Mouse (Mus musculus) gonadal fat pad, adult 2 months (tissue): ENCODE results near the gene Olfr1239. TPM values are rescaled to one million over a fixed set of nuclear protein-coding genes. Genes with fewer than 3 reads are reported as not detected.

Experiments
- DNase-seq: peaks from one replicate; pipeline ENCODE4 v3.0.0-alpha.2; 2012; ENCODE audit warnings: low read depth
- polyA plus RNA-seq: library from polyadenylated mRNA; depleted of rRNA; stranded (reverse); fragments of >200 nt; gene quantifications from 2 replicates; pipeline ENCODE4 v1.2.3, GENCODE M21; 2012; rRNA removed

Olfr1239 gene
- polyA plus RNA-seq = not detected in 2 replicates

- DNase-seq = no peak
Observed at GRCm38 (mm10) chr2:89420307-89420706, at the start of gene Olfr1239. TSS of gene Olfr1239 (minus strand) at chr2:89420407.

- no peak for DNase-seq
Observed at GRCm38 (mm10) chr2:89442900-89443299, 22.7 kb upstream of the Olfr1239 start, which contains the start of gene Olfr1240. TSS of gene Olfr1240 (minus strand) at chr2:89443000.

GRCm38 (mm10) chr2:89414557-89414956, 5.7 kb downstream of the Olfr1239 start:
- DNase-seq = no peak

GRCm38 (mm10) chr2:89409576-89409975, 10.6 kb downstream of the Olfr1239 start, which contains the start of gene Olfr1238:
TSS of gene Olfr1238 (minus strand) at chr2:89409676.
- no peak for DNase-seq

- no peak for DNase-seq
Observed at GRCm38 (mm10) chr2:89400882-89401281, 19.3 kb downstream of the Olfr1239 start.

Other genes with a start within 250 kb of the Olfr1239 start
- not detected in 2 replicates for gene Olfr1225, start 245.7 kb downstream of the Olfr1239 start, polyA plus RNA-seq
- not detected in 2 replicates for gene Olfr1226, start 220.4 kb downstream of the Olfr1239 start, polyA plus RNA-seq
- not detected in 2 replicates for gene Olfr1228, start 166.3 kb downstream of the Olfr1239 start, polyA plus RNA-seq
- gene Olfr1229, start 132.4 kb downstream of the Olfr1239 start, polyA plus RNA-seq = not detected in 2 replicates
- gene Olfr1230, start 123.1 kb downstream of the Olfr1239 start, polyA plus RNA-seq = not detected in 2 replicates
- not detected in 2 replicates for gene Olfr1231, start 113.3 kb downstream of the Olfr1239 start, polyA plus RNA-seq
- gene Olfr1232, start 90.7 kb downstream of the Olfr1239 start, polyA plus RNA-seq = not detected in 2 replicates
- not detected in 2 replicates for gene Olfr1233, start 78.0 kb downstream of the Olfr1239 start, polyA plus RNA-seq
- gene Olfr1234, start 55.5 kb downstream of the Olfr1239 start, polyA plus RNA-seq = not detected in 2 replicates
- gene Olfr1238, start 10.7 kb downstream of the Olfr1239 start, polyA plus RNA-seq = not detected in 2 replicates
- not detected in 2 replicates for gene Olfr1240, start 22.6 kb upstream of the Olfr1239 start, polyA plus RNA-seq
- not detected in 2 replicates for gene Olfr1241, start 66.7 kb upstream of the Olfr1239 start, polyA plus RNA-seq
- not detected in 2 replicates for gene Olfr1242, start 77.9 kb upstream of the Olfr1239 start, polyA plus RNA-seq
- not detected in 2 replicates for gene Olfr1243, start 111.1 kb upstream of the Olfr1239 start, polyA plus RNA-seq
- gene Olfr1245, start 158.0 kb upstream of the Olfr1239 start, polyA plus RNA-seq = not detected in 2 replicates
- not detected in 2 replicates for gene Olfr1246, start 172.8 kb upstream of the Olfr1239 start, polyA plus RNA-seq
- gene Olfr1247, start 193.7 kb upstream of the Olfr1239 start, polyA plus RNA-seq = not detected in 2 replicates
- not detected in 2 replicates for gene Olfr1248, start 197.8 kb upstream of the Olfr1239 start, polyA plus RNA-seq
- not detected in 2 replicates for gene Olfr1249, start 214.6 kb upstream of the Olfr1239 start, polyA plus RNA-seq
- not detected in 2 replicates for gene Olfr1250, start 241.1 kb upstream of the Olfr1239 start, polyA plus RNA-seq